Mouse (Mus musculus) hindbrain, embryonic 16.5 days (tissue): ENCODE data around the gene Knstrn. TPM values are rescaled to one million over a fixed set of nuclear protein-coding genes. Genes with fewer than 3 reads are reported as not detected.

Experiments used
- ATAC-seq: fragments of 200-750 bp; cut with Nextera tagmentation; 2 replicates; pipeline ENCODE4 v1.8.0; 2017; ENCODE audit warnings: moderate TSS enrichment, moderate library complexity
- H3K27ac ChIP-seq: fragments of 300-500 bp; sonication (generic); 2 replicates; pipeline ENCODE4 v1.5.1; 2014; ENCODE audit warnings: low read depth, mild to moderate bottlenecking, control low read depth, low read length, moderate library complexity
- H3K27me3 ChIP-seq: fragments of 300-500 bp; sonication (generic); replicated peaks from 2 replicates; pipeline ENCODE4 v1.6.1; 2014; ENCODE audit warnings: low read length; ENCODE audit not compliant: control insufficient read depth, insufficient read depth
- H3K36me3 ChIP-seq: fragments of 300-500 bp; sonication (generic); 2 replicates; pipeline ENCODE4 v1.6.1; 2014; ENCODE audit warnings: mild to moderate bottlenecking, low read length, moderate library complexity, mixed read lengths; ENCODE audit not compliant: control insufficient read depth, insufficient read depth
- H3K4me1 ChIP-seq: fragments of 300-500 bp; sonication (generic); 2 replicates; pipeline ENCODE4 v1.6.1; 2014; ENCODE audit warnings: low read depth, low read length; ENCODE audit not compliant: control insufficient read depth, insufficient read depth
- H3K4me2 ChIP-seq: fragments of 300-500 bp; sonication (generic); 2 replicates; pipeline ENCODE4 v1.6.1; 2014; ENCODE audit warnings: mild to moderate bottlenecking, low read length, control low read depth, moderate library complexity
- H3K4me3 ChIP-seq: fragments of 300-500 bp; sonication (generic); 2 replicates; pipeline ENCODE4 v1.5.1; 2014; ENCODE audit warnings: mild to moderate bottlenecking, low read length, control low read depth, moderate library complexity
- H3K9ac ChIP-seq: fragments of 300-500 bp; sonication (generic); 2 replicates; pipeline ENCODE4 v1.6.1; 2014; ENCODE audit warnings: low read depth, mild to moderate bottlenecking, control low read depth, low read length, moderate library complexity
- H3K9me3 ChIP-seq: fragments of 300-500 bp; sonication (generic); 2 replicates; pipeline ENCODE4 v1.6.1; 2014; ENCODE audit warnings: mild to moderate bottlenecking, low read length, moderate library complexity; ENCODE audit not compliant: control insufficient read depth
- WGBS: fragments of 180-500 bp; shearing (Covaris S2); extraction: QIAGEN DNeasy Blood & Tissue Kit; methylation state at CpG from one replicate; pipeline ENCODE4 v1.1.7; 2014; 5-methylcytosine and 5-hydroxymethylcytosine counted together
- polyA plus RNA-seq: library from polyadenylated mRNA; unstranded; fragments of >200 nt; fragmentation: Nextera tagmentation; extraction: Ambion mirVana; gene quantifications from 2 replicates; pipeline ENCODE4 v1.2.1, GENCODE M21; 2015

Knstrn gene
- polyA plus RNA-seq, 1 experiment from 2014 or later: 22.0 TPM

GRCm38 (mm10) chr2:118901175-118902031 is 87.6 kb downstream of the Knstrn start:
- 1% methylated on average over 78 of the region's 120 CpGs for WGBS
- Histone ChIP-seq H3K27ac (peak overlapping the region; percentile 88), H3K9me3 (no peaks in the 10 kb centered on the region), H3K4me2 (peak overlapping the region; percentile 99), H3K36me3 (no peaks in the 10 kb centered on the region), H3K4me1 (peaks cover 49% of the 10 kb centered on the region), H3K27me3 (peaks cover 23% of the 10 kb centered on the region), H3K4me3 (peak overlapping the region; percentile 97), H3K9ac (peak overlapping the region; percentile 93)
- ATAC-seq: peak; percentile 93

- H3K4me3 ChIP-seq: peak overlapping the region; percentile 97
- WGBS: under 1% methylated on average over 68 of the region's 106 CpGs
- no peaks in the 10 kb centered on the region for H3K9me3 ChIP-seq
- ATAC-seq: peak; percentile 15
- no peaks in the 10 kb centered on the region for H3K36me3 ChIP-seq
- H3K4me1 ChIP-seq: peaks cover 41% of the 10 kb centered on the region
- H3K27ac ChIP-seq: peak overlapping the region; percentile 88
- H3K4me2 ChIP-seq: peak overlapping the region; percentile 99
- peaks cover 22% of the 10 kb centered on the region for H3K27me3 ChIP-seq
- H3K9ac ChIP-seq: peak overlapping the region; percentile 93
Observed at GRCm38 (mm10) chr2:118902051-118903025, 88.5 kb downstream of the Knstrn start.

- Histone ChIP-seq H3K27ac (peak overlapping the region; percentile 88; the same call in 1 of the 2 replicates), H3K4me1 (peaks cover 35% of the 10 kb centered on the region), H3K4me3 (peak overlapping the region; percentile 97), H3K9me3 (no peaks in the 10 kb centered on the region), H3K36me3 (no peaks in the 10 kb centered on the region), H3K9ac (peak overlapping the region; percentile 93), H3K27me3 (peaks cover 14% of the 10 kb centered on the region), H3K4me2 (peak overlapping the region; percentile 99)
- WGBS: 6% methylated on average over 10 of the region's 10 CpGs
- ATAC-seq: no peak
Observed at GRCm38 (mm10) chr2:118903333-118903741, 89.5 kb downstream of the Knstrn start.

Other genes starting within 250 kb of the Knstrn start
- 13.8 and 16.9 TPM in 2 replicates for gene Bub1b, start 215.8 kb upstream of the Knstrn start, polyA plus RNA-seq
- 45.0 and 53.9 TPM in 2 replicates for gene Pak6, start 150.7 kb upstream of the Knstrn start, polyA plus RNA-seq
- gene Ankrd63, start 110.0 kb upstream of the Knstrn start, polyA plus RNA-seq: 0.03 TPM in 1 of 2 replicates, not detected in the other
- 0.88 and 1.1 TPM in 2 replicates for gene Plcb2, start 85.6 kb upstream of the Knstrn start, polyA plus RNA-seq
- 20.2 and 20.4 TPM in 2 replicates for gene Inafm2, start 68.2 kb upstream of the Knstrn start, polyA plus RNA-seq
- gene Ccdc9b, start 51.3 kb upstream of the Knstrn start, polyA plus RNA-seq: 1.0 and 1.3 TPM in 2 replicates
- not detected in 2 replicates for gene Phgr1, start 41.2 kb upstream of the Knstrn start, polyA plus RNA-seq
- 82.9 and 87.0 TPM in 2 replicates for gene Disp2, start 34.3 kb upstream of the Knstrn start, polyA plus RNA-seq
- 52.2 and 56.1 TPM in 2 replicates for gene Ivd, start 48.0 kb downstream of the Knstrn start, polyA plus RNA-seq
- gene Bahd1, start 86.4 kb downstream of the Knstrn start, polyA plus RNA-seq: 6.2 and 6.5 TPM in 2 replicates
- gene Chst14, start 112.5 kb downstream of the Knstrn start, polyA plus RNA-seq: 5.3 and 7.3 TPM in 2 replicates
- gene Ccdc32, start 215.4 kb downstream of the Knstrn start, polyA plus RNA-seq: 41.7 and 44.1 TPM in 2 replicates
- 3.7 and 4.1 TPM in 2 replicates for gene Rpusd2, start 220.8 kb downstream of the Knstrn start, polyA plus RNA-seq
- 8.3 and 9.7 TPM in 2 replicates for gene Knl1, start 233.1 kb downstream of the Knstrn start, polyA plus RNA-seq